Mouse (Mus musculus) lung, embryonic 14.5 days (tissue): ENCODE measurements around the gene Cbx7. TPM values are rescaled to one million over a fixed set of nuclear protein-coding genes. Genes with fewer than 3 reads are reported as not detected.
"Not testable (repeated sequence)": the region's sequence is repeated elsewhere in the genome, so short reads cannot be mapped to it uniquely, and the experiment has no call there.

Experiments
- ATAC-seq: fragments of 200-750 bp; cut with Nextera tagmentation; 2 replicates; pipeline ENCODE4 v1.8.0; 2017; ENCODE audit warnings: mild to moderate bottlenecking, moderate TSS enrichment, moderate library complexity; ENCODE audit not compliant: insufficient read depth
- DNase-seq: peaks from one replicate; pipeline ENCODE4 v3.0.0-alpha.2; 2015
- H3K27ac ChIP-seq: fragments of 300-500 bp; sonication (generic); 2 replicates; pipeline ENCODE4 v1.5.1; 2014; ENCODE audit warnings: low read depth, mild to moderate bottlenecking, moderate library complexity
- H3K27me3 ChIP-seq: fragments of 300-500 bp; sonication (generic); 2 replicates; pipeline ENCODE4 v1.6.1; 2014; ENCODE audit warnings: low read length, control low read depth; ENCODE audit not compliant: insufficient read depth
- H3K36me3 ChIP-seq: fragments of 300-500 bp; sonication (generic); 2 replicates; pipeline ENCODE4 v1.6.1; 2014; ENCODE audit warnings: control low read depth; ENCODE audit not compliant: insufficient read depth
- H3K4me1 ChIP-seq: fragments of 300-500 bp; sonication (generic); 2 replicates; pipeline ENCODE4 v1.6.1; 2014; ENCODE audit warnings: antibody characterized with exemption, control low read depth; ENCODE audit not compliant: insufficient read depth
- H3K4me2 ChIP-seq: fragments of 300-500 bp; sonication (generic); 2 replicates; pipeline ENCODE4 v1.6.1; 2014; ENCODE audit warnings: mild to moderate bottlenecking
- H3K4me3 ChIP-seq: fragments of 300-500 bp; sonication (generic); 2 replicates; pipeline ENCODE4 v1.5.1; 2014; ENCODE audit warnings: low read depth, low read length
- H3K9ac ChIP-seq: fragments of 300-500 bp; sonication (generic); 2 replicates; pipeline ENCODE4 v1.6.1; 2014
- H3K9me3 ChIP-seq: fragments of 300-500 bp; sonication (generic); 2 replicates; pipeline ENCODE4 v1.6.1; 2016; ENCODE audit warnings: low read depth, low read length, control low read depth
- CTCF ChIP-seq: IDR thresholded peaks from 2 replicates; pipeline ENCODE4 v1.5.1; 2016; ENCODE audit warnings: antibody characterized with exemption, low read depth
- WGBS: fragments of 180-500 bp; shearing (Covaris S2); extraction: QIAGEN DNeasy Blood & Tissue Kit; methylation state at CpG from one replicate; pipeline ENCODE4 v1.1.7; 2014; 5-methylcytosine and 5-hydroxymethylcytosine counted together
- polyA plus RNA-seq: library from polyadenylated mRNA; unstranded; fragments of >200 nt; fragmentation: Nextera tagmentation; extraction: Ambion mirVana; gene quantifications from 2 replicates; pipeline ENCODE4 v1.2.1, GENCODE M21; 2014

Cbx7 gene
- polyA plus RNA-seq, 1 experiment from 2014 or later: 2.3 TPM

DNA sequence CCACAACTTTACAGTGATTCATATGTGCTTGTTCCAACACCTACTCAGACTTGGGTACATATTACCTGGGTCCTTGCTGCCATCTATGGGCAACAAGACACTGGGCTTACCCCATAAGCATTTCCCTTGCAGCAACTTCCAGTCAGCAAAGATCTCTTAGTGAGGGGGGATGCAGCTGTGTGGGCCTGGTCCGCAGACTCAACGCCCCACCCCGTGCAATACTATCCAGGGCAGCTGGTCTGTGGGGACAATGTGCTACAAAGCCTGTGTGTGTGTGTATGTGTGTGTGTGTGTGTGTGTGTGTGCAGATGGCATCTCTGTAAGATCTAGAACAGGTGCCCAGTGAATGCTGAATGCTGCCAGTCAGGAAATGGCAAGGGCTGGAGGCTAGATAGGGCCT lies 56.6 kb downstream of the Cbx7 start:
- Histone ChIP-seq H3K27me3 (no peaks in the 10 kb centered on the region), H3K36me3 (no peaks in the 10 kb centered on the region), H3K4me2 (no peak overlapping the region), H3K9me3 (no peaks in the 10 kb centered on the region), H3K9ac (no peak overlapping the region), H3K27ac (no peak overlapping the region), H3K4me1 (no peaks in the 10 kb centered on the region), H3K4me3 (no peak overlapping the region)
- peak; percentile 32; the same call in 1 of the 2 replicates for TF ChIP-seq CTCF
- DNase-seq: peak; percentile 18
- ATAC-seq: no peak
- WGBS: 76% methylated on average over 3 of the region's 3 CpGs

DNA sequence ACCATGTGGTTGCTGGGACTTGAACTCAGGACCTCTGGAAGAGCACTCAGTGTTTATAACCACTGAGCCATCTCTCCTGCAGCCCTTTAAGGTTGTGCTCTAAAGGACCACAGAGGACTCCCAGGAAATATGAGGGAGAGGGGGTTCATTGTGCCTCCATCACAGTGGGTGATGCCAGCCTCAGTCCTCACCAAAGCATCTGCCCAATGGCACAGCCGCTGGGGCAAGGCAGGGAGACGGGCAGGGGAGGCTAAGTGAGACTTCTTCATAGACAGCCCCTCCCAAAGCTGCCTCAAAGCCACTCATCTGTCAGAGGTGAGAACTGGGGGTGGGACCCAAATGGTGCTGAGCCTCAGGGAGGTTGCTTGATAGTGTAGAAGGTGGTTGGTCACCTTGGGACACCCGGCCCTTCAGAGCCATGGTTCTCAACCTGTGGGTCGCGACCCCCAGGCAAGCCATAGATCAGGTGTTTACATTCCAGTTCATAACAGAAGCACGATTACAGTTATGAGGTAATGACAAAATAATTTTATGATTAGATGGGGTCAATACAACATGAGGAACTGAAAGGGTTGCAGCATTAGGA lies 57.1 kb downstream of the Cbx7 start:
- no peak for DNase-seq
- Histone ChIP-seq H3K9ac (no peak overlapping the region), H3K27me3 (no peaks in the 10 kb centered on the region), H3K36me3 (no peaks in the 10 kb centered on the region), H3K4me2 (no peak overlapping the region), H3K9me3 (no peaks in the 10 kb centered on the region), H3K27ac (no peak overlapping the region), H3K4me1 (no peaks in the 10 kb centered on the region), H3K4me3 (no peak overlapping the region)
- 63% methylated on average over 6 of the region's 6 CpGs for WGBS
- TF ChIP-seq CTCF: no peak
- no peak for ATAC-seq

DNA sequence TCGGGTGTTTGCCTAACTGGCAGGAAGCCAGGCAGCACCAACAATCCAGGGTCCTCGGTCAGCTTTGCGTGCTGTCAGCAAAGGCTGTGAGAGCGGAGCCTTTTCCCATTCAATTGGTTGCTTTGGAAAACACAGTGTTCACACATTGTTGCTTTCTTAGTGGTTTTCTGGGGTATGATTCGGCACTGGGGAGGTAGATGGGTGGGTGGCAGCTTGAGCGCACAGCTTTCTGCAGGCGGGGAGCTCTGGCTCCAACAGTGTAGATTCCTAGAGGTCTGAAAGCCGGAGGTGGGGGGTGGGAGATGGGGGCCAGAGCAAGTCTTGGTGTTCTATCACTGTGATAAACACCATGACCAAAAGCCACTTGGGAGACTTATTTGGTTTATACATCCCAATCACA lies 59.6 kb downstream of the Cbx7 start:
- 72% methylated on average over 8 of the region's 8 CpGs for WGBS
- Histone ChIP-seq H3K27ac (no peak overlapping the region), H3K27me3 (no peaks in the 10 kb centered on the region), H3K4me2 (no peak overlapping the region), H3K36me3 (no peaks in the 10 kb centered on the region), H3K4me1 (no peaks in the 10 kb centered on the region), H3K9me3 (no peaks in the 10 kb centered on the region), H3K4me3 (no peak overlapping the region), H3K9ac (no peak overlapping the region)
- TF ChIP-seq CTCF: no peak
- ATAC-seq (no peak), DNase-seq (peak; percentile 15)

DNA sequence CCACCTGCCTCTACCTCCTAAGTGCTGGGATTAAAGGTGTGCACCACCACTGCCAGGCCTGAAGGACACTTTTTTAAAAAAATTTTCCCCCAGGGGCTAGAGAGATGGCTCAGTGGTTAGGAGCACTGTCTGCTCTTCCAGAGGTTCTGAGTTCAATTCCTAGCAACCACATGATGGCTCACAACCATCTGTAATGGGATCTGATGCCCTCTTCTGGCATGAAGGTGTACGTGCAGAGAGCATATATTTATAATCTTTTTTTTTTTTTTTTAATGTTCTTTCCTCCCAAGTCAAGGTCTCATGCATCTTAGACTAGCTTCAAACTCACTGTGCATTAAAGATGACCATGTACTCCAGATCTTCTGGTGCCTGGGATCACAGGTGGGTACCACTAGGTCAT lies 60.1 kb downstream of the Cbx7 start:
- not testable (repeated sequence) for H3K27ac ChIP-seq, H3K4me3 ChIP-seq, H3K4me1 ChIP-seq, H3K9me3 ChIP-seq, DNase-seq, ATAC-seq, H3K4me2 ChIP-seq, H3K9ac ChIP-seq, H3K36me3 ChIP-seq, H3K27me3 ChIP-seq
- WGBS: 63% methylated on average over 1 of the region's 1 CpGs
- peak; percentile 27; the same call in 1 of the 2 replicates for TF ChIP-seq CTCF

DNA sequence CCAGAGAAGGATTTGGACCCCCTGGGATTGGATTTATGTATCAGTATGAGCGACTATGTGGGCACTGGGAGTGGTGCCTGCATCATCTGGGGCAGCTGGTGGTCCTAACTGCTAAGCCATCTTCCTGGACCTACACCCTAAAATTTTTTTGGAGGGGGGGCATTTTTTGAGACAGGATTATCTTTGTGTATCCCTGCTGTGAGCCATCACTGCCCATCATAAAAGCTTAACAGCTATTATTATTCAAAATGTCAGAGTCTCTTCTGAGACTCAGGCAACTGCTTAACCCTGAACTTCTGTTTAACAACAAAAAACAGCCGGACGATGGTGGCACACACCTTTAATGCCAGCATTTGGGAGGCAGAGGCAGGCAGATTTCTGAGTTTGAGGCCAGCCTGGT lies 61.9 kb downstream of the Cbx7 start:
- not testable (repeated sequence) for H3K9ac ChIP-seq, H3K4me3 ChIP-seq, H3K27me3 ChIP-seq, H3K4me2 ChIP-seq, DNase-seq, H3K36me3 ChIP-seq, ATAC-seq, H3K27ac ChIP-seq, H3K4me1 ChIP-seq, H3K9me3 ChIP-seq
- 75% methylated on average over 3 of the region's 3 CpGs for WGBS

GRCm38 (mm10) chr15:79906855-79907254 lies 64.1 kb downstream of the Cbx7 start:
- TF ChIP-seq CTCF: no peak
- WGBS: 33% methylated on average over 14 of the region's 14 CpGs
- ATAC-seq: no peak
- Histone ChIP-seq H3K9ac (no peak overlapping the region), H3K4me1 (no peaks in the 10 kb centered on the region), H3K27ac (no peak overlapping the region), H3K4me3 (no peak overlapping the region), H3K4me2 (no peak overlapping the region), H3K9me3 (no peaks in the 10 kb centered on the region), H3K36me3 (0 out of 2 replicates have a peak, but pooled peaks cover 3% of the 10 kb centered on the region), H3K27me3 (no peaks in the 10 kb centered on the region)
- peak; percentile 23 for DNase-seq

GRCm38 (mm10) chr15:79905211-79905610 lies 65.7 kb downstream of the Cbx7 start:
- no peaks in the 10 kb centered on the region for H3K4me1 ChIP-seq
- H3K9me3 ChIP-seq: no peaks in the 10 kb centered on the region
- no peaks in the 10 kb centered on the region for H3K27me3 ChIP-seq
- no peak overlapping the region for H3K9ac ChIP-seq
- no peak overlapping the region for H3K27ac ChIP-seq
- 0 out of 2 replicates have a peak, but pooled peaks cover 3% of the 10 kb centered on the region for H3K36me3 ChIP-seq
- DNase-seq: no peak
- WGBS: 57% methylated on average over 12 of the region's 12 CpGs
- no peak overlapping the region for H3K4me2 ChIP-seq
- ATAC-seq: no peak
- no peak for TF ChIP-seq CTCF
- H3K4me3 ChIP-seq: no peak overlapping the region

DNA sequence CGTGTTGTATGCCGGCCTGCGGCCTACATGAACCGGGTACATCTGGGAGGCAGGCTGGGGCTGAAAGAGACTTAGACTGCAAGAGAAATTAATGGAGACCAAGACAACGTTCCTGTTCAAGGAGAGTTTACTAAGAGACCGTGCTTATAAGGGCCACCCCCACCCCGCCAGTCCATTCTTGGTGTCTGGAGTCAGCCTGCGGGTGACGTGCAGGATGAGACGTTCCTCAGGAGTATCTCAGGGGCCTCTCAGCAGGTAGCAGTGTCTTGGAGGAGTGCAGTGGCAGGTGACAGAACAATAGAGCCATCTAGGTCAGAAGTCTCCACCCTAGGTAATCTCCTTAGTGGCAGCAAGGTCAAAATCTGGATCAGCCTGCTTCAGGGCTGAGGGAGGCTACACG lies 66.2 kb downstream of the Cbx7 start:
- not testable (repeated sequence) for H3K4me3 ChIP-seq, ATAC-seq, H3K27me3 ChIP-seq, H3K27ac ChIP-seq, H3K9me3 ChIP-seq, H3K4me1 ChIP-seq, H3K9ac ChIP-seq, H3K4me2 ChIP-seq, H3K36me3 ChIP-seq, DNase-seq
- WGBS: 84% methylated on average over 11 of the region's 11 CpGs
